Mouse (Mus musculus): ENCODE measurements around the gene Rsbn1. TPM values are rescaled to one million over a fixed set of nuclear protein-coding genes. Genes with fewer than 3 reads are reported as not detected.
A peak's percentile ranks its signal among the peaks of the same experiment; 100 is the strongest.

The Rsbn1 gene
- polyA plus RNA-seq, 1 experiment from 2014 or later, result 3.2 TPM

GRCm38 (mm10) chr3:103968701-103969100 lies 54.8 kb downstream of the Rsbn1 start:
- peak overlapping the region; percentile 81 for H3K9ac ChIP-seq (ENCODE audit: low read depth, low read length)
- H3K36me3 ChIP-seq (ENCODE audit: control insufficient read depth, insufficient read depth), result no peaks in the 10 kb centered on the region
- under 1% methylated on average over 22 of the region's 24 CpGs for WGBS (ENCODE audit: insufficient replicate concordance)
- no peak for ATAC-seq (ENCODE audit: low read depth)
- H3K4me2 ChIP-seq (ENCODE audit: low read depth, low read length), result peak overlapping the region; percentile 81
- H3K4me1 ChIP-seq (ENCODE audit: control insufficient read depth, low read depth, low read length), result peaks cover 13% of the 10 kb centered on the region
- H3K9me3 ChIP-seq (replicated peaks; ENCODE audit: control insufficient read depth, low read length), result no peaks in the 10 kb centered on the region
- H3K27me3 ChIP-seq (ENCODE audit: control insufficient read depth, insufficient read depth, low read depth, low read length), result no peaks in the 10 kb centered on the region
- H3K27ac ChIP-seq (ENCODE audit: low read length), result peak overlapping the region; percentile 83
- peak overlapping the region; percentile 89 for H3K4me3 ChIP-seq (ENCODE audit: low read depth, low read length)

- no peak for ATAC-seq (ENCODE audit: low read depth)
- no peak overlapping the region for H3K27ac ChIP-seq (ENCODE audit: low read length)
- H3K36me3 ChIP-seq (ENCODE audit: control insufficient read depth, insufficient read depth), result no peaks in the 10 kb centered on the region
- H3K4me2 ChIP-seq (ENCODE audit: low read depth, low read length), result no peak overlapping the region
- 88% methylated on average over 2 of the region's 2 CpGs for WGBS (ENCODE audit: insufficient replicate concordance)
- peaks cover 13% of the 10 kb centered on the region for H3K4me1 ChIP-seq (ENCODE audit: control insufficient read depth, low read depth, low read length)
- no peak overlapping the region for H3K9ac ChIP-seq (ENCODE audit: low read depth, low read length)
- H3K9me3 ChIP-seq (replicated peaks; ENCODE audit: control insufficient read depth, low read length), result no peaks in the 10 kb centered on the region
- H3K4me3 ChIP-seq (ENCODE audit: low read depth, low read length), result no peak overlapping the region
- H3K27me3 ChIP-seq (ENCODE audit: control insufficient read depth, insufficient read depth, low read depth, low read length), result no peaks in the 10 kb centered on the region
Observed at GRCm38 (mm10) chr3:103971157-103971556, 57.2 kb downstream of the Rsbn1 start.

- H3K4me3 ChIP-seq (ENCODE audit: low read depth, low read length), result no peak overlapping the region
- WGBS (ENCODE audit: insufficient replicate concordance), result 73% methylated on average over 4 of the region's 4 CpGs
- no peak overlapping the region for H3K9ac ChIP-seq (ENCODE audit: low read depth, low read length)
- H3K36me3 ChIP-seq (ENCODE audit: control insufficient read depth, insufficient read depth), result no peaks in the 10 kb centered on the region
- H3K27me3 ChIP-seq (ENCODE audit: control insufficient read depth, insufficient read depth, low read depth, low read length), result no peaks in the 10 kb centered on the region
- ATAC-seq (ENCODE audit: low read depth), result no peak
- H3K27ac ChIP-seq (ENCODE audit: low read length), result no peak overlapping the region
- H3K9me3 ChIP-seq (replicated peaks; ENCODE audit: control insufficient read depth, low read length), result no peaks in the 10 kb centered on the region
- no peak overlapping the region for H3K4me2 ChIP-seq (ENCODE audit: low read depth, low read length)
- H3K4me1 ChIP-seq (ENCODE audit: control insufficient read depth, low read depth, low read length), result no peaks in the 10 kb centered on the region
Observed at GRCm38 (mm10) chr3:103984556-103984955, 70.6 kb downstream of the Rsbn1 start.

GRCm38 (mm10) chr3:103985194-103985593 lies 71.3 kb downstream of the Rsbn1 start:
- WGBS (ENCODE audit: insufficient replicate concordance), result 71% methylated on average over 2 of the region's 2 CpGs

GRCm38 (mm10) chr3:103987831-103988432 lies 74.0 kb downstream of the Rsbn1 start:
- Histone ChIP-seq H3K9me3 (replicated peaks; ENCODE audit: control insufficient read depth, low read length) (no peaks in the 10 kb centered on the region), H3K9ac (ENCODE audit: low read depth, low read length) (no peak overlapping the region), H3K36me3 (ENCODE audit: control insufficient read depth, insufficient read depth) (no peaks in the 10 kb centered on the region), H3K27me3 (ENCODE audit: control insufficient read depth, insufficient read depth, low read depth, low read length) (no peaks in the 10 kb centered on the region), H3K27ac (ENCODE audit: low read length) (no peak overlapping the region), H3K4me2 (ENCODE audit: low read depth, low read length) (no peak overlapping the region), H3K4me3 (ENCODE audit: low read depth, low read length) (no peak overlapping the region), H3K4me1 (ENCODE audit: control insufficient read depth, low read depth, low read length) (no peaks in the 10 kb centered on the region)
- no peak for ATAC-seq (ENCODE audit: low read depth)
- WGBS (ENCODE audit: insufficient replicate concordance), result 62% methylated on average over 5 of the region's 5 CpGs

More at GRCm38 (mm10) chr3:103985194-103985593, 71.3 kb downstream of the Rsbn1 start:
- no peaks in the 10 kb centered on the region for H3K36me3 ChIP-seq (ENCODE audit: control insufficient read depth, insufficient read depth)
- no peak overlapping the region for H3K4me2 ChIP-seq (ENCODE audit: low read depth, low read length)
- no peak overlapping the region for H3K27ac ChIP-seq (ENCODE audit: low read length)
- H3K4me1 ChIP-seq (ENCODE audit: control insufficient read depth, low read depth, low read length), result no peaks in the 10 kb centered on the region
- H3K9ac ChIP-seq (ENCODE audit: low read depth, low read length), result no peak overlapping the region
- ATAC-seq (ENCODE audit: low read depth), result no peak
- no peaks in the 10 kb centered on the region for H3K9me3 ChIP-seq (replicated peaks; ENCODE audit: control insufficient read depth, low read length)
- no peak overlapping the region for H3K4me3 ChIP-seq (ENCODE audit: low read depth, low read length)
- H3K27me3 ChIP-seq (ENCODE audit: control insufficient read depth, insufficient read depth, low read depth, low read length), result no peaks in the 10 kb centered on the region

GRCm38 (mm10) chr3:103989352-103989751 lies 75.4 kb downstream of the Rsbn1 start:
- Histone ChIP-seq H3K9ac (ENCODE audit: low read depth, low read length) (no peak overlapping the region), H3K9me3 (replicated peaks; ENCODE audit: control insufficient read depth, low read length) (no peaks in the 10 kb centered on the region), H3K27ac (ENCODE audit: low read length) (no peak overlapping the region), H3K4me2 (ENCODE audit: low read depth, low read length) (no peak overlapping the region), H3K27me3 (ENCODE audit: control insufficient read depth, insufficient read depth, low read depth, low read length) (no peaks in the 10 kb centered on the region), H3K4me1 (ENCODE audit: control insufficient read depth, low read depth, low read length) (no peaks in the 10 kb centered on the region), H3K36me3 (ENCODE audit: control insufficient read depth, insufficient read depth) (no peaks in the 10 kb centered on the region), H3K4me3 (ENCODE audit: low read depth, low read length) (no peak overlapping the region)
- 58% methylated on average over 4 of the region's 4 CpGs for WGBS (ENCODE audit: insufficient replicate concordance)
- ATAC-seq (ENCODE audit: low read depth), result no peak

- H3K27me3 ChIP-seq (ENCODE audit: control insufficient read depth, insufficient read depth, low read depth, low read length), result no peaks in the 10 kb centered on the region
- no peak overlapping the region for H3K27ac ChIP-seq (ENCODE audit: low read length)
- no peak overlapping the region for H3K4me3 ChIP-seq (ENCODE audit: low read depth, low read length)
- H3K9me3 ChIP-seq (replicated peaks; ENCODE audit: control insufficient read depth, low read length), result no peaks in the 10 kb centered on the region
- no peaks in the 10 kb centered on the region for H3K4me1 ChIP-seq (ENCODE audit: control insufficient read depth, low read depth, low read length)
- no peak for ATAC-seq (ENCODE audit: low read depth)
- WGBS (ENCODE audit: insufficient replicate concordance), result 77% methylated on average over 3 of the region's 3 CpGs
- no peaks in the 10 kb centered on the region for H3K36me3 ChIP-seq (ENCODE audit: control insufficient read depth, insufficient read depth)
- H3K9ac ChIP-seq (ENCODE audit: low read depth, low read length), result no peak overlapping the region
- no peak overlapping the region for H3K4me2 ChIP-seq (ENCODE audit: low read depth, low read length)
Observed at GRCm38 (mm10) chr3:103991271-103991670, 77.4 kb downstream of the Rsbn1 start.

- Histone ChIP-seq H3K36me3 (ENCODE audit: control insufficient read depth, insufficient read depth) (no peaks in the 10 kb centered on the region), H3K4me1 (ENCODE audit: control insufficient read depth, low read depth, low read length) (no peaks in the 10 kb centered on the region), H3K27ac (ENCODE audit: low read length) (no peak overlapping the region), H3K4me3 (ENCODE audit: low read depth, low read length) (no peak overlapping the region), H3K4me2 (ENCODE audit: low read depth, low read length) (no peak overlapping the region), H3K27me3 (ENCODE audit: control insufficient read depth, insufficient read depth, low read depth, low read length) (no peaks in the 10 kb centered on the region), H3K9me3 (replicated peaks; ENCODE audit: control insufficient read depth, low read length) (no peaks in the 10 kb centered on the region), H3K9ac (ENCODE audit: low read depth, low read length) (no peak overlapping the region)
- WGBS (ENCODE audit: insufficient replicate concordance), result 47% methylated on average over 4 of the region's 4 CpGs
- ATAC-seq (ENCODE audit: low read depth), result no peak
Observed at GRCm38 (mm10) chr3:103998724-103999123, 84.8 kb downstream of the Rsbn1 start.

- WGBS (ENCODE audit: insufficient replicate concordance), result 83% methylated on average over 8 of the region's 8 CpGs
- Histone ChIP-seq H3K4me1 (ENCODE audit: control insufficient read depth, low read depth, low read length) (no peaks in the 10 kb centered on the region), H3K9ac (ENCODE audit: low read depth, low read length) (no peak overlapping the region), H3K27me3 (ENCODE audit: control insufficient read depth, insufficient read depth, low read depth, low read length) (no peaks in the 10 kb centered on the region), H3K36me3 (ENCODE audit: control insufficient read depth, insufficient read depth) (no peaks in the 10 kb centered on the region), H3K27ac (ENCODE audit: low read length) (no peak overlapping the region), H3K4me2 (ENCODE audit: low read depth, low read length) (no peak overlapping the region), H3K4me3 (ENCODE audit: low read depth, low read length) (no peak overlapping the region), H3K9me3 (replicated peaks; ENCODE audit: control insufficient read depth, low read length) (no peaks in the 10 kb centered on the region)
- no peak for ATAC-seq (ENCODE audit: low read depth)
Observed at GRCm38 (mm10) chr3:104006896-104007466, 93.1 kb downstream of the Rsbn1 start.

Data from liver, embryonic 16.5 days (tissue).